Mouse (Mus musculus) left cerebral cortex, adult 6 months (tissue): ENCODE measurements around the gene Aadac. TPM values are rescaled to one million over a fixed set of nuclear protein-coding genes. Genes with fewer than 3 reads are reported as not detected.

ENCODE experiments used
- long read RNA-seq, 2 experiments: library from polyadenylated mRNA; unstranded; transcript quantifications; one replicate each; pipeline ENCODE4 v2.0.0; 2019 to 2020
- polyA plus RNA-seq: library from polyadenylated mRNA; unstranded; fragments of <200 nt; fragmentation: Nextera tagmentation; gene quantifications from 2 replicates; pipeline ENCODE4 v1.2.3, GENCODE M21; 2021

The Aadac gene
- not detected in 2 replicates for polyA plus RNA-seq
- long read RNA-seq, experiment 1: 0 reads
- long read RNA-seq, experiment 2: 0 reads

DNA sequence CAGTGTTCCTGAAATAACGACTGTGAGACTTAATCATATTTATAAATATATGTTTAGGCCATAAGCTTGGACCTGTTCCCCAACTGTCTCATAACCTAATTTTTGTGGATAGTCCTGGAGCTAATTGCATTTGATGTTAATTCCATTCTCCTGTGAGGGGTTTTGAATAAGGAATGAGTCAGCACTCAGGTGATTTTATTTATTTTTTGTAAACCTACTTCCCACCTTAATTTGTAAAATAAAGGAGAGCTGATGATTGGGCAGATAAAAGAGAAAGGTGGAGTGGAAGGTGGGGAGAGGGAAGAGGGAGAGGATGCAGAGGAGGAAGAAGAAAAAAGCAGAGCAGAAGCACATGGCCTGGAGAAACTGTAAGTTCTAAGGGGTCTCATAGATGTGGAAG, at the start of gene Aadac:
Gene Aadac (plus strand): TSS at position 301 of the 400 bp plus-strand sequence.

DNA sequence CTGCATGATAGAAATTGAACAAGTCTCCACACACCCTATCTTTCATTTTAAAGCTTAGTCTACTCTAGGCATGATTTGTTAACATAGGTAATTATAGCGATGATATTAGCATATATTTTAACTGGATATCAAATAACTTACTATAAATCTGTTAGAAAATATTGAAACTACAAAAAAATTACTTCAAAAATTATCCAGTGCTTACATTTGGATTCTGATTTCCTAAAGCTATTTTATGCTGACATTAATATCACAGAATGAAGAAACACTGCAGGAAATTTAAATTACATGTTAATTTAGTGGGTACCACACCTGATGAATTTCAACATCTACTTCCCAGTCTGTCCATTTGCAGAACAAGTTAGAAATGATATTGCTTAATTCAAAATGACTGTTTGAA, 19.1 kb upstream of the Aadac start, which contains the start of gene Aadacl2:
Gene Aadacl2 (plus strand): TSS at position 301 of the 400 bp plus-strand sequence.

DNA sequence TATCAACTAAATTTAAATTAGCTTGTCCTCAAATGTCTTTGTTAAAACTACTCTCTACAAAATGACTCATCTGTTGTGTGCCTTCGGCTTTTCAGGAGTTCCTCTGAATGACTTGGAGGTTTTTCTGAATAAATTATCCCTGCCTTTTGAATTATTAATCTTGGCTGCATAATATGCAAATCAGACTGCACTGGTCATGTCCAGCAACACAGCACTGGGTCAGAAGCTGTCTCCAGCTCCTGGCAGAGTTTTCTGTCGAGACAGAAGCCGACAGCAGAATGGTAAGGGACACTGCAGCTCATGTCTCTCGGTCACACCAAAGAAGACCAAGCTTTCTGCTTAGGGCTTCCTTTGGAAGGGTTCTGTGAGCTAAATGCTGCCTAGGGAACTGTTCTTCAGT, 56.1 kb downstream of the Aadac start, which contains the start of gene Sucnr1:
Gene Sucnr1 (plus strand): TSS at position 222 of the 400 bp plus-strand sequence.

Other genes starting within 250 kb of the Aadac start
- not detected in 2 replicates for gene Gm8298, start 164.7 kb upstream of the Aadac start, polyA plus RNA-seq
- gene C130079G13Rik, start 100.5 kb upstream of the Aadac start, polyA plus RNA-seq: not detected in 2 replicates
- gene Aadacl2, start 19.0 kb upstream of the Aadac start, polyA plus RNA-seq: not detected in 2 replicates
- not detected in 2 replicates for gene Sucnr1, start 56.2 kb downstream of the Aadac start, polyA plus RNA-seq